Mouse (Mus musculus) layer of hippocampus, postnatal 36 days (tissue): ENCODE measurements around the gene Grin2b. TPM values are rescaled to one million over a fixed set of nuclear protein-coding genes. Genes with fewer than 3 reads are reported as not detected.

Experiments used
- DNase-seq, 2 experiments: peaks; one replicate each; pipeline ENCODE4 v3.0.0; 2022
- total RNA-seq, 2 experiments: library from RNA; stranded (reverse); gene quantifications; 2 replicates each; pipeline ENCODE4 v1.2.3; 2021

Gene Grin2b
- total RNA-seq, 2 experiments from 2014 or later = 320 to 364 TPM

DNA sequence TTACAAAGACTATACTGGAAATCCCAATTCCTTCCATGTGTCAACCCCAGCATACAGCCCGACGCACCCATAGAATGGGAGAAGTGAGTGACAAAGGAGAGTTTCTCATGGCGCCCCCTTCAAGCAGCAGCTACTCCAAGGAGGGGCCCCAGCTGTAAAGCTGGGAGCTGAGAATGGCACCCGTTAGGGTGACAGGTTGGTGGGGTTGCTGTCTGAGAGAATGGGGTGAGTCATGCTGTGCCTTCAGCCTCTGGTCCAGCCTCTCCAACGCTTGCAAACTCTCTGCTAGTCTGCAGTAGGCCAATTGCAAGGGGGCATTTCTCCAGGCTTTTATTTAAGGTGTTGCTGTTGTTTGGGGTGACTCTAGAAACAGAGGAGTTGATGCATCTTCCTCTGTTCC, 73.1 kb downstream of the Grin2b start:
- DNase-seq = no peak

DNA sequence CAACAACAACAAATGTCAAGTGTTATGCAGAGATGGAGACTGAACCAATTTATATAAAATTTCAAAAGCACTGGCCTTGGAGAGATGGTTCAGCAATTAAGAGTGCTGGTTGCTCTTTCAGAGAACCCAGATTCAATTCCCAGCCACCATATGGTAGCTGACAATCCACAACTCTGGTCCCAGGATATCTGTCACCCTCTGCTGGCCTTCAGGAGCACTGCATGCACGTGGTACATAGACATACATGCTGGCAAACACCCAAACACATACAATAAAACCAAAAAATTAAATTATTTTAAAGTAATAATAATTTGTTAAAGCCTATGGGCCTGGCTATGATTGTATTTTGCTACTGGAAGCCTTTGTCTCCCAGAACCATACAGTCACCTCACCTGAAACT, 77.0 kb downstream of the Grin2b start:
- DNase-seq = no peak

DNA sequence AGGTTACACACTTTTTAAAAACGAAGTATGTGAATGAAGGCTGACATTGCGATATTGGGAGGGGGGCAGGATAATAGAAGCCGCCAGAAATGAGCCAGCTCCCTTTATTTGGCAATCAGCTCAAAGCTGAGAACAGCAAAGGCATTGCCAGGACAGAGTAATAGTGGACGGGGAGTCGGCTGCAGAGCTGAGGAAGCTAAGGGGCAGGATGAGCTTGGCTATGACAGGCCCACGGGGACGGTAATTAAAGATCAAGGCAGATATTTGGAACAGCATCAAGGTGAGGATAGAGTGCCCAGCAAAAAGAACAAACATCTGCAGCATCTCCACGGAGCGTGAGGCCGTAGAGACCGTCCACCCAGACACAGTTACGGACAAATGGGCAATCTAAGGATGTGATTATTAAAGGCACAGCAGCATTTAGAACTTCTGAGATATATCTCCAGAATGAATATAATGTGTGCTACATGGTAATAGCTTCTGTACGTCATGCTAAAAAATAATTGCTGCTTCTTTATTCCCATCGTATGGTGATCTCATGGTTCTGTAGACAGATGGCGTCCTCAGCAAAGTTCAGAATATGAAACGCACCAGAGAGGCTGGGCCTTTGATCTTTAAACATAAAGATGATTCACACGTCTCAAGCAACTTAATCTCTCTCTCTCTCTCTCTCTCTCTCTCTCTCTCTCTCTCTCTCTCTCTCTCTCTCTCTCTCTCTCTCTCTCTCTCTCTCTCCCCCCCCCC, 93.1 kb downstream of the Grin2b start:
- no peak for DNase-seq

DNA sequence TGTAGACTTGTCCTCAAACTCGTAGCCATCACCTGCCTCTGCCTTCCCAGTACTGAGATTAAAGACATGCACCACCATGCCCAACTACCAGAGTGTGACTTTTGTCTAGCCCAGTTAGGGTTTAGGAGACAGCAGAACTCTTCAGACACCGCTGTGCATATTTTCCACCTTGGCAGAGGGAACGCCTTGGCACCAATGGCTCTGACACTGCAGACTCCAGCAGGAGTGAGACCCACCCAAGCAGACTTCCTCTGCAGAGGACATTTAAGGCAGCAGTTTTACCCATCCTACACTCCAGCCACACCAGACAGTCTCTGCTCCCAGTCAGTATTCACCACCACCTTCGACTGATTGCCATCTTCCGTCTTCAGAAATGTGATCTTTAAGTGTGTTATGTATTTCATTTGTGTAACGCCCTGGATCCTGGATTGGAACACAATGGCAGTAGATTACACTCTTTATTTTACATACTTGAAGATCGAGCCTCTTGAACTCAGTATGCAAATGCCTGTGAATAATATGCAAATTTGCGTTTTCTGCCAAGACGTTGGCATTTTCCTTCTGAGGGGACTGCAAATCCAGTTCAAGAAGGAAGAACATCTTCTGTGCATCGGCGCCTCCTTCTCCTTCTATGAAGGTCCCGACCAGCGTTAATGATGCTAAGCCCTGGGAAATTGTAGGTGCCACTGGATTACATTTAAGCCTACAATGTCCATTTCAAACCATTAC, 100.8 kb downstream of the Grin2b start:
- no peak for DNase-seq

DNA sequence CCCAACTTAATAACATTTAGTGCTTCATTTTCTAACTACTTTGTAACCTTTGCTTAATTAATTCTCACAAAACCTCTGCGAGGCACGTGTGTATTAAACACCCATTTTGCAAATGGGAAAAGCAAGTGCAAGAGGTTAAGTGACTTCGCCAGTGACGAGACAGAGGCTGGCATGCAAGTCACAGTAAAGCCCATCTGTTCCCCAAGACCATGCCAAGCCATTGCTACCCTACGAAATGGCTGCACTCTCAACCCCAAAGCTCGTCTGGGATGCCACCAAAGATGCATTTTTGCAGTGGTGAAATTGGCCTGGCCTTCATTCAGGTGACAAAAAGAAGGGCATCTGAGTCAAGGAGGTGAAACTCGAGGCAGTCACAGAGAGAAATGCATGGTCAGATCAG, 103.2 kb downstream of the Grin2b start:
- DNase-seq = no peak

DNA sequence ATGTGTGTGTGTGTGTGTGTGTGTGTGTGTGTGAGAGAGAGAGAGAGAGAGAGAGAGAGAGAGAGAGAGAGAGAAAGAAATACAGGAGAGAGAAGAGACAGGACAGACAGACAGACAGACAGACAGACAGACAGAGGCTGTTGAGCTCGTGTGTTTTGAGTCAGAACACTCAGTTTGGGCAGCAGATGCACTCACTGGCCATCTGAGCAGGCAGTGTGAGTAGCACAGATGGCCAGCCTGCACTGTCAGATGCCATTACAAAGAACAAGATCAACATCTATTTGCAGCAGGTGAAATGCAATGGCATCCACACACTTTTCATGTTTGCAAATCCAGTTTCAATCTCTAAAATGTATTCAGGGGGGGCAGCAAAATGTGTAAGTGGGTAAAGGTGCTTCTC, 120.0 kb downstream of the Grin2b start:
- DNase-seq = no peak

DNA sequence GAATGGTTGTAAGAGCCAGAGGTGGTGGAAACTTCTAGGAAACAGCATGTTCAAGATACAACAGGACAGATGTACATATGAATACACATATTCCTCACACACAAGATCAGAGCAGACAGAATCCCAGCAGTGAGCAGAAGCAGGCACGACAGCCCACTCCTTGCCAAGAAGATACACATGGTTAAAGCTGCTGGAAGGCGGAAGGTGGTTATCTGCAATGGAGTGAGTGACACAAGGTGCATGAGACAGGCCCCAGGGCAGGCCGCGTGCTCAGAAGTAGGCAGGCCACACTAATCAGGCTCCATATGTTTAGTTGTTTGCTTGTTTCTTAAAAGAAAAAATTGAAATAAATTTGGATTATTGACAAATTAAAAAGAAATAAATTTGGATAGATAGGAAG, 123.0 kb downstream of the Grin2b start:
- no peak for DNase-seq

DNA sequence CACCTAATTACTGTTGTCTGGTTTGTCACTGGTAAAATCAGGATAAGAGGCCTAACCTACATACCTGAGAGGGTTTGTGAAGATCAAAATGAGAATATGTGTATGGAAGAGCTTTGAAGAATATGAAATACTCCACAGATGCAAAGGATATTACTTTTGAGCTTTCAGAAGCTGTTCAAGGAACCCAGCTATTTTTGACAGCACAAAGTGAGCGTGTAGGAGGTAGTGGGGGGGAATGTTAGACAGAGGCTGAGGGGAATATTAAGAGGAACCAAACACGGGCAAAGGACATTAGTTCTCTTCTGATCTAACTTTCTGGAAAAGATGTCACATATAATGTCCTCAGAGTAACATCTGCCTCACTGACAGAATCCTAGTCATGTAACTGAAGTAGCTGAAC, 125.2 kb downstream of the Grin2b start:
- no peak for DNase-seq

DNA sequence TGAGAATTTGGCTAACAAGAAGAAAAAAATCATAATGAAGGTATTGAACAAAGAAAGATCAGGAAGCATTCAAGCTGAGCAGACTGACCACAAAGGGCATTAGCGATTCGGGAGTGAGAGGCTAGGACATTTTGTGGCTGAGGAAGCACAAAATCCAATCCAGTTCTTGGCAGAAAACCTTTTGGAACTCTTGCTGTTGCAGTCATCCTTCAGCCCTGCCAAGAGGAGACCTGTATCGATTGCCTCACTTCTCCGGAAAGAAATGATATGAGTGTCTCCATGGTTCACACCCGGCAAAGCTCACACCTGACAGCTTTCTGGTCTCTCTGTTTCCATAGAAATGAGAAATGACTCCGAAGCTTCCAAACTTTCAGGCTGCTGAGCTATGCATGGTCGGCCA, 127.2 kb downstream of the Grin2b start:
- no peak for DNase-seq

DNA sequence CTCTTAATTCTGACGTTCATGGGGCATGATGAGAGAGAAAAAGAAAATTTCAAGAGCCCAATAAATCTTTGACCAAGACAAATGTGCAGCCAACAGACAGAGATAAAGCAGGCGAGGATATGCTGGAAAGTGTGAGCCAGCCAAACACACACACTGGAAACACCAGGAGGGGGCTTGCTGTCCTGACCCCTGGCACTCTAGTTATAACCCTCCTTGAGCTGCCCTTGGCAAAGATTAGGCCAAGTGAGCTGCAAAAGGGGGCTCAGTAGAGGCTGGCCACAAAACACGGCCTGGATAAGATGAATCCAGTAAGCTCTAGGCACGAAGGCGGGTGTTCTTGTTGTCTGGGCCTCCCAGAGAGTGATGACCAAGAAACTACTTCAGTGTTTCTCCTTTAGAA, 128.8 kb downstream of the Grin2b start:
- no peak for DNase-seq

DNA sequence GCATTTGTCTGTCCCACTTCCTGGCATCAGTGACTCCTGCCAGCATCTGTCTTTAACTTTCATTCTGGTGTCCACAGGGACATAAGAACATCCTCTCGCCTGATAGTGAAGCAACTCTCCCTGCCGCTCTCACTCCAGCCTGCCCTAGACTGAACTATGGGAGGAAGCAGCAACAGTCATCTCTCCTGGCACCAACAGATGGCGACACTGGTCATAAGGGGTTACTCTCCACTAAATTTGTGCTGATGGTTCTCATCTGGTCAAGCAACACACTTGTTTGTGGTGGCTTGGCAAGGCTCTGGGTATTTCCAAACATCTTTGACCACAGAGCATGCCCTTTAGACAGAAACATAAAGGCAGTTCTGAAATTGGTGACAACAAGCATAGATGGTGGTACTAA, 130.9 kb downstream of the Grin2b start:
- no peak for DNase-seq

DNA sequence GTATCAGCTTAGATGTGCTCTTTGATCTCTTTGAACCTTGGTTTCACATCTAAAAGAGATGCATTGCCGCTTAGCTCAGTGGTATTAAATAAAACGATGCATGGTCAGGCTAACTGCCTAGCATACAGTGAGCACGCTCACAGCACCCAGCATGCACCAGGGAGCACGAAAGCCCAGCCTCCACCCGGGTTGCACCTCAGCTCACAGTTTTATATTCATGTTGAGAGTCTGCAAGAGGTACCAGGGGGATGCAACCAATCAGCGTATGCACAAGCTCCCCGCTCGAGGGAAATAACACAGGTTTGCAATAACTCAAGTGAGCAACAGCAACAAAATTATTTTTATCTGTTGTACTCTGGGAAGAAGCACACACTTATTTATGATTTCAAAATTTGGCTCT, 131.5 kb downstream of the Grin2b start:
- no peak for DNase-seq

DNA sequence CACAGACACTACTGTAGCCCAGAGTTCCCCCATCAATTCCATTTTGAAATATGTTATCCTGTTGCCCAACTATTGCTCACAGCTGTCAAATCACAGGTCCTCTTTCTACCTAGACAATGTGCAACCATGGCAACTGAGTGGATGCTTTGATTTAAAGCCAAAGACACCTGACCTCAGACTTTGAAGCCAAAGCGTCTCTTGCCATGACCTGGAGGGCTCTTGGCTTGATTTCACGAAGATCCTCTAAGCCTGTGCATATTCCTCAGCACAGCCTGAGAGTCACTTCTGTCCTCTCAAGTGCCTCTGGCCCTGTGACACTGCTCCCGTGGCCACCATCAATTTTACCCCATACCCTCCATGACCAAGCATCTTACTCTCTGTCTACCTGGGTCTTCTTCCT, 132.4 kb downstream of the Grin2b start:
- no peak for DNase-seq

DNA sequence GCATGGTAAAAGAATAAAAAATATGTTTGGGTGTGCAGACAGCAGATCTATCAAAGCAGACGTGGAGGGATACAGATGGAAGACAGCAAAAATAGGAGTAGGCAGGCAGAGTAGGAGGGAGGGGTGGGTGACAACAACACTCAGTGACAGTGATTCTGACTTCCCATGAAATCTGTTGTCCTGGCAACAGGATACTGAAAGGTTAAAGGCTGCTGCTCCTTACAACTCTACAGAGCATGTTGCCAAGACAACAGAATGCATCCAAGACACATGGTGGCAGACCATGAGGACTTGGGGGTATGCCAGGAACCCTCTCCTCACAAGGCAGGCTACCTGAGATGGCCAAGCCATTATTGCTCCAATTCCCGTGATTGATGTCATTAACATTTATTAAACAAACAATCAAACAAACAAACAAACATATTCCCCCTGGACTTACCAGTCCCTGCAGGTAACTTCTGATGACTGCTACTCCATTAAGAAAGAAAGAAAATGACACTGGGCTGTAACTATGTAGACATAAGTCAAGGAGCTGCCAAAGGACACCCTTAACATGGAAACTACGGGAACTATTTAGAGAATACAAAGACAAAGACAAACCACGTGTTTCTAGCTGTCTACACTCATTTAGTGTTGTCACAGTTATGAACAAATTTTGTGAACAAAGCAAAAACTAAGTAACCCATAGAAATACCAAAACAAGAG, 143.9 kb downstream of the Grin2b start:
- no peak for DNase-seq

DNA sequence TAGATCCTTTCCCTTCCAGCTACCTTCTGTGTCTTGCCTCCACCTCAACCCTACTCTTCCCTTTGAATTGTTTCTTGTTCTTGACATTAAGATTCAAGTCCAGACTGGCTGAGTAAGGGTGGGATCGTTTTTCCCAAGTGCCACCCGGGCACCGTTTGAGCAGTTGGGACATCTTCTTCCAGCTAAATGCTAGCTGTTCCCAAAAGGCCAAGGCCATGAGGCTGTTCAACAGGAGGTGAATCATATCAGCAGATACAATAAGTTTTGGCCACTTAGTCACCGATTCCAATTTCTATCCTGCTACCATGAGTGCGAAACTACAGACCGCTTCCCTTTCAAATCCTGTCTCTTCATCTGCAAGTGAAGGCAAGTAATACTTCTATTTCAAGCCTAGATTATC, 146.4 kb downstream of the Grin2b start:
- no peak for DNase-seq

DNA sequence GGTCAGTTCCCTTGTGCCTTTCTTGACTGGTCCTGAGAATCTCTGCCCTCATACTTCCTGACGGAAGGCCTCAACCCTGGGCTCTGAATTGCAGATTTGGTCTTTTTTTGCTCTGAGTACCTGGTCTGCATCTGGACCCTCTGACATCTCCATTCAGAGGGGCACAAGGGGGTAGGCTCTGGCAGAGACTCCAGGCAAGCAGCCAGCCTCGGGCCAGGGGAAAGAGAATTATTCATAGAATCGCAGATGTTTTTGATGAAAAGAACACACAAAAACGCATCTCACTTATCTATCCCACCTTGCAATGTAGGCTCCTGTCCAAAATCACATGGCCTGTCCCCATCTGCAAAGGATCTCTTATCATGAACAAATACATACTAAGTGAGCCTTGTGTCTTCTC, 147.5 kb downstream of the Grin2b start:
- no peak for DNase-seq

DNA sequence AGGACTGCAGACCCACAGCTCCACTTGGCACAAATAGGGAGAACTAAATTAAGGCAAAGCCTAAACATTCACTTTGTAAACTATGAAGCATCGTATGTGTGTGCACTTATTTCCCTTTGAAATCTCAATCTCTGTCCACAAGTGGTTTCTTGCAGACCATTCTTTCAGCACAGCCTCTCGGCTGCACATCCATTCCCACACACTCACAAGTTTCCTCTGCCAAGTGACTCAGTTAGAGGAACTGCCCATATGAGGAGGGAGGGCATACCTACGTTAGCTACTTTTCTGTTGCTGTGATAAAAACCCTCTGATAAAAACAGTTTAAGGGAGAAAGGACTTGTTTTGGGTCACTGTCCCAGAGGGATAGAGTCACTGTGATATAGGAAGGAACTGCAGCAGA, 152.9 kb downstream of the Grin2b start:
- DNase-seq = no peak

DNA sequence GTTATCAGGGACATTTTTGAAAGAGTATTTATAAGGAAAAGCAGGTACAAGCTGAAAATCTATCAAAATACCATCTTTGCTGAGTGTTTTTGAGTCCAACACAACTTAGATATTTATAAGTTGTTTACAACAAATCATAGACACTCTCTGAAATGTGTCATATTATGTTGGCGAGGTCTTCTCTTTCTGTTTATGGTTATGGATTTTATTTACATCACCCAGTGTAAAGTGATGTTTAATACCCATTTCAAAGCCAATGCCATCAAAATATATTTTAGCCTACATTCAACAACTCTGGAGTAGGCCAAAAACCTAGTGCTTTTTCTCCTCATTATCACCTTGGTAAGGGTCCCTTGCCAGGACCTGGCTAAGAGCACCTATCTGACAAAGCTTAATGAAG, 154.3 kb downstream of the Grin2b start:
- DNase-seq = no peak

DNA sequence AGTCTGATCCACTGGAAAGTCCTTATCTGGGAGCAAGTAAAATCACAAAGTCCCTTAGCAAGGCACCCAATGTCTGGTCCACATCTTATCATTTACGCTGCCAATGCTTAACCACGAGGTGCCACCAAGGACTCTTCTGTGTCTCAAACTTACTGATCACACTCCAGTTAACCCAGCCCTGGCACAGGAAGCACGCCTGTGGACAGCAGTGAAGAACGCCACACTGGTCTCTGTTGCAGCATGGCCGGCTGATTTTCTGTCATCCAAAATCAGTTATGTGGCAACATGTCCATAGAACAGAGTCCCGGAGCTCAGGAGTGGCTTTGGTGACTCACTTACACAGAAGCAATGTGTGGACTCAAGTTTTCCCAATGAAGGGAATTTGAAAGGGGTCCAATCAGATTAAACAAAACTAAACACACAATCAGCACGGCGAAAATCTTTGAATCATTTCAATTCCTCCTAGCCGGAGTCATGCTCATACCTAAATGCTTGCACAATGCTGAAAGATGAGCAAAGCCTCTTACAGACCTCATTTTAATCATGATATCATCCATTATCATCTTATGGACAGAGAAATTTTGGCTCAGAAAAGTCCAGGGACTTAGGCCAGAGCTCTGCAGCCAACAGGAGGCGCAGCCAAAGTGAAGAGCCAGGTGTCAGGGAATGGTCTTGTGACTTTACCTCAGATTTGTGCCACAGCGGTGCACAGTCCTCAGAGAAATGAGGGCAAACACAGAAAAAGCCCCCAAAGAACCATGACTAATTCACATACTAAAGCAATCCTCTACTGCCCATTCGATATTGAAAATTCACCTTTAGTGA, 159.5 kb downstream of the Grin2b start:
- no peak for DNase-seq

DNA sequence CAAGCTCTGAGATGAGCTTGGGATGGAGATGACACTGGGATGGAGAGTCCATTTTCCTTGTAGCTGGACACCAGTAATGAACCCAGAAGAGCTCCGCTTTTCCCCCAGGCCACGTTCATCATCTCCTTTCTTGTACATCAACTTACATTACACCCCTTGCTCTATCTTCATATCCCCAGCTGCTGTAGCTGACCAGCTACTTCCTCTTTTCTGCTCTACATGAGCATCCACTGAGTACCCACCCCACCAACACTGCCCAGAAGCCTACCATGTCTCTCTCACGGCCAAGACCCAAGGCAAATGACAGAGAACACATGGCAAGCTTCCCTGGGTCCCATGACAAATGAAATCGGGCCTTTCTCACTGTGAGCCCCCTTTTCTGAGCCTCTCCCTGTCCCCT, 161.8 kb downstream of the Grin2b start:
- no peak for DNase-seq

DNA sequence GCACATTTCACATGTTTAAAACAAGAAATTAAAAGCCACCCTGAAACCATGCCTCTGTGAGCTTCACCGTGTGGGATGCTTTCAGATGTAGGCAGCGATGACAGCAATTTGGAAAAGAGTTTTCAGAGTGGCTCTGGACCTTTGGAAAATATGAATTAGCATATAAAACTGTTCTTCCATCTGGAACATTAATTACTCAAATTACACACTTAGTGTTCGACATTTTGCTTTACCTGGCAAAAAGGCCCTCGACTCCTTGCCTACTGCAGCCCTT, 162.3 kb downstream of the Grin2b start:
- no peak for DNase-seq

DNA sequence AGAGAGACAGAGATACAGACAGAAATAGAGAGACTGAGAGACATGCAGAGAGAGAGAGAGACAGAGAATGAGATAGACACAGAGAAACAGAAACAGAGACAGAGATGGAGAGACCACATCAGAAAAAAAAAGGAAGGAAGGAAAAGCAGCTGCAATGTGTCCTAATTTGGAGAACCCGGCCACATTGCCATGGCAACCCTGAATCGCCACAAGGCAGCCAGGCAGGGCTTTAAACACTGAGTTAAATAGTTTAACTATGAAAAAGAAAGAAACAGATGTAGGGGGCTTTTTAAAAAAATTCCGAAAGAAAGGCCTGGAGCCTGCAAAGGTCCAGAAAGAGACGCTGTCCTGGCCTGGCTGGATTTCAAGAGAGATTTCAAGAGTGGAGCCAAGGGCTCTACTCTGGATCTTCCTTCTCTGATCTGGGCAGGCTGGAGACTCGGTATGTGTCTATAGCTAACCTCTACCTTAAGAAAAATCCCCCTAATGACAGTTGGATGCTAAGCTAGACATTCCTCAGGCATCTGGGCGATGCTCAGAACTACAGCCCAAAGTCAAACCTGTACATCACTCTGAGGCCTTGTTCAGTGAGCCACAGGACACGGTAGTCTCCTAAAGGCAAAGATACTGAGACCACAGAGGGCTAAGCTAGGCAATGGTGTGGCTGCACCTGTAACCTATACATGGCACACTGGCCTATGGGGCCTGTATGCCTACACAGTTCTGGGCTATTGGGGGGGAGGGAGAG, 162.8 kb downstream of the Grin2b start:
- no peak for DNase-seq
